Mouse (Mus musculus) kidney, embryonic 16.5 days (tissue): ENCODE results near the gene Dhx35. TPM values are rescaled to one million over a fixed set of nuclear protein-coding genes. Genes with fewer than 3 reads are reported as not detected.

Experiments
- ATAC-seq: fragments of 200-750 bp; cut with Nextera tagmentation; 2 replicates; pipeline ENCODE4 v1.8.0; 2017; ENCODE audit warnings: moderate TSS enrichment; ENCODE audit not compliant: low FRiP score, low TSS enrichment
- H3K27ac ChIP-seq: fragments of 300-500 bp; sonication (generic); 2 replicates; pipeline ENCODE4 v1.5.1; 2014; ENCODE audit warnings: low read length
- H3K27me3 ChIP-seq: fragments of 300-500 bp; sonication (generic); 2 replicates; pipeline ENCODE4 v1.6.1; 2014; ENCODE audit warnings: low read length, control low read depth, mixed read lengths; ENCODE audit not compliant: insufficient read depth
- H3K36me3 ChIP-seq: fragments of 300-500 bp; sonication (generic); 2 replicates; pipeline ENCODE4 v1.6.1; 2014; ENCODE audit warnings: low read length, control low read depth, mixed read lengths; ENCODE audit not compliant: insufficient read depth
- H3K4me1 ChIP-seq: fragments of 300-500 bp; sonication (generic); 2 replicates; pipeline ENCODE4 v1.6.1; 2014; ENCODE audit warnings: low read length, control low read depth, mixed read lengths; ENCODE audit not compliant: insufficient read depth
- H3K4me2 ChIP-seq: fragments of 300-500 bp; sonication (generic); replicated peaks from 2 replicates; pipeline ENCODE4 v1.6.1; 2014; ENCODE audit warnings: low read depth, low read length
- H3K4me3 ChIP-seq: fragments of 300-500 bp; sonication (generic); 2 replicates; pipeline ENCODE4 v1.5.1; 2014; ENCODE audit warnings: mild to moderate bottlenecking, low read length
- H3K9ac ChIP-seq: fragments of 300-500 bp; sonication (generic); replicated peaks from 2 replicates; pipeline ENCODE4 v1.6.1; 2014; ENCODE audit warnings: low read length
- H3K9me3 ChIP-seq: fragments of 300-500 bp; sonication (generic); 2 replicates; pipeline ENCODE4 v1.6.1; 2016; ENCODE audit warnings: low read length, control low read depth
- WGBS: fragments of 180-500 bp; shearing (Covaris S2); extraction: QIAGEN DNeasy Blood & Tissue Kit; methylation state at CpG from one replicate; pipeline ENCODE4 v1.1.7; 2014; 5-methylcytosine and 5-hydroxymethylcytosine counted together
- polyA plus RNA-seq: library from polyadenylated mRNA; unstranded; fragments of >200 nt; fragmentation: Nextera tagmentation; extraction: Ambion mirVana; gene quantifications from 2 replicates; pipeline ENCODE4 v1.2.1, GENCODE M21; 2015

Gene Dhx35
- polyA plus RNA-seq, 1 experiment from 2014 or later: 18.7 TPM

DNA sequence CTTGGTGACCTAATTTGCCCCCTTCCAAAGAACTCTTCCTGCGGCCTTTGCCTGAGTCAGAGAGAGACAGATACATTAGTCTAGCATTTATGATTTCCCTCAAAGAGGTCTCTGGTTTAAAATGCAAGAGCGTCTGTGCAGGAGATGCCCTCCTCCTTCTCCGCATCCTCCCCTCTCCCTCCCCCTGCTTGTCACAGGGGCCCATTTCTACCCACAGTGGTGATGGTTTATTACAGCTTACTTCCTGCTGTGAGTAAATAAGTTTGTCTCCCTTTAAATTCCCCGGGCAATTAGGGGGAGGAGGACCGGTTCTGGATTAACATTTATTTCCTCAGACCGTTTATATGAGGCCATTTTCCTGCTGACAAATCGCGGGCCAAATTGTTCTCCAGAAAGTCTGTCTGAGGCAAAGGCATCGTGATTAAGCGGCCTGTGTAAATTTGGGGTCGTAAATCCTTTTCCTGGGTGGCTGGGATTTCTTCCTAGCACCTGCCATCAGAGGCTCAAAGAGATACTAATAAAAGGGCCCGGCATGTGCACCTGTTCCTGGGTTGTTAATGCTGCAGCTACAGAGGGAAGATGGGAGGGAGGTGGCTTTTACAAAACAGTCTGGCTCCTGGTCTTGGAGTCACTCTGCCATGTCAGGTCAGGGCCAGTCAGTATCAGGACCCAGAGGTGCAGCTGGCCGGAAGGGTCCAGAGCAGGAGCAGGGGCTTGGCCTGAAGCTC lies 104.0 kb downstream of the Dhx35 start:
- no peak overlapping the region for H3K4me2 ChIP-seq
- no peak for ATAC-seq
- 11% methylated on average over 13 of the region's 13 CpGs for WGBS

More for the DNA sequence above, 104.0 kb downstream of the Dhx35 start:
- H3K27me3 ChIP-seq: no peaks in the 10 kb centered on the region
- H3K9ac ChIP-seq: no peak overlapping the region
- H3K4me1 ChIP-seq: peaks cover 8% of the 10 kb centered on the region; the same call in 1 of the 2 replicates
- H3K9me3 ChIP-seq: no peaks in the 10 kb centered on the region
- no peaks in the 10 kb centered on the region for H3K36me3 ChIP-seq
- no peak overlapping the region for H3K4me3 ChIP-seq
- H3K27ac ChIP-seq: no peak overlapping the region

Other genes starting within 250 kb of the Dhx35 start
- gene Slc32a1, start 184.0 kb upstream of the Dhx35 start, polyA plus RNA-seq: 0.12 TPM in 1 of 2 replicates, not detected in the other
- 5.1 and 9.7 TPM in 2 replicates for gene Actr5, start 169.9 kb upstream of the Dhx35 start, polyA plus RNA-seq
- gene Ppp1r16b, start 129.4 kb upstream of the Dhx35 start, polyA plus RNA-seq: 14.1 and 17.7 TPM in 2 replicates
- 55.1 and 56.3 TPM in 2 replicates for gene Fam83d, start 26.7 kb upstream of the Dhx35 start, polyA plus RNA-seq